ENCODE assay signal across 8 mouse cellular contexts in the genomic region with DNA sequence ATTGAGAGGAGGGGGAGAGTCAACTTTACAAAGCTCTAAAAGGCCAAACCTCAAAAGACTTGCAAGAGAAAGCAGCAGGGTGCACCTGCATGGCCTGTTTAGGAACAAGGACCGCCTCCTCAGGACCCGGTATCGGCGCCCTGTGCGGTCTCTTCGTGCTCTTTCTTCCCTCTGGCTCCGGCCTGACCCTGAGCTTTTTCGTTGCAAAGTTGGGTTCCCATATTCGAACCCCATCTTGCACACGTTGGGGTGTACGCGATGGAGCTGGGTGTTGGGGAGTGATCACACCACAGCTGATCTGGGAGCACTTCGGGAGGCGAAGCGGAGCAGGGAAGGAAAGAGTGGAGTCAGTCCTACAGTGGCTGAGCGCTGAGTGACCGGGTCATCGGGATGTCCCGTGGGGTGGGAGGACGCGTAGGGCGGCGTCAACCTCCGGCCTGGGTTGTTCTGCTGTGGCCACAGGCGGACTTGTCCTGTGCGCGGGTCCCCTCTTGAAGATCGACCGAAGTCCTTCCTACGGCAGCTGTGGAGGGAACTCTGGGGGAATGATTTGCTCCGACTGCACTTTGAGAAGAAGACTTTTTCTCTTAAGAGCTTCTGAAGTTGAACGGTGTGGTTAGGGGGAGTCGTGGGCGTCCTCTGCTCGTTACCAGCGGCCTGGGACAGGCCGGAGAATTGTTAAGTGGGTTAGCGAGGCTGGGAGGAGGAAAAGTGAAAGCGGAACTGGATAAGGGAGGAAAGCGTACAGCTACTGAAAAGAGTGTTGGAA. TPM values are rescaled to one million over a fixed set of nuclear protein-coding genes. Genes with fewer than 3 reads are reported as not detected.
DNase-seq lines count a peak whose midpoint lies in the region; ATAC-seq and TF ChIP-seq lines count a peak whose summit lies in the region.

No protein-coding gene starts in this region.

- peak overlapping the region; percentile 97 for H3K27ac ChIP-seq in gastrocnemius, adult 2 months
- H3K27ac ChIP-seq in hindbrain, embryonic 13.5 days = peak overlapping the region; percentile 58
- H3K27ac ChIP-seq in limb, embryonic 15.5 days = peak overlapping the region; percentile 83
- peak overlapping the region; percentile 56 for H3K27ac ChIP-seq in midbrain, embryonic 13.5 days

- no peaks in the 10 kb centered on the region for H3K9me3 ChIP-seq in hindbrain, embryonic 13.5 days
- H3K9me3 ChIP-seq in limb, embryonic 15.5 days = no peaks in the 10 kb centered on the region
- no peaks in the 10 kb centered on the region for H3K9me3 ChIP-seq in midbrain, embryonic 13.5 days

- no peaks in the 10 kb centered on the region for H3K36me3 ChIP-seq in hindbrain, embryonic 13.5 days
- H3K36me3 ChIP-seq in limb, embryonic 15.5 days = no peaks in the 10 kb centered on the region
- no peaks in the 10 kb centered on the region for H3K36me3 ChIP-seq in midbrain, embryonic 13.5 days

- peak overlapping the region; percentile 87 for H3K4me3 ChIP-seq in gastrocnemius, adult 2 months
- H3K4me3 ChIP-seq in hindbrain, embryonic 13.5 days = peak overlapping the region; percentile 38
- peak overlapping the region; percentile 45 for H3K4me3 ChIP-seq in limb, embryonic 15.5 days
- H3K4me3 ChIP-seq in midbrain, embryonic 13.5 days (replicated peaks) = peak overlapping the region; percentile 40

- 2% methylated on average over 40 of the region's 40 CpGs for WGBS in hindbrain, embryonic 13.5 days
- WGBS in limb, embryonic 15.5 days = 1% methylated on average over 40 of the region's 40 CpGs
- 1% methylated on average over 40 of the region's 40 CpGs for WGBS in midbrain, embryonic 13.5 days

- peak; percentile 40 for DNase-seq in layer of hippocampus, adult 11-12 months (ENCODE audit: low spot score)
- DNase-seq in layer of hippocampus, postnatal 36 days = no peak
- DNase-seq in brain, adult 2 months (ENCODE audit: low read depth, low spot score) = peak; percentile 52
- peak; percentile 90 for DNase-seq in gastrocnemius, adult 2 months
- DNase-seq in spleen, postnatal 36 days (ENCODE audit: low spot score in 2 of 2) = peak; percentile 34 to 43

- ATAC-seq in hindbrain, embryonic 13.5 days (ENCODE audit: low FRiP score) = peak; percentile 57
- ATAC-seq in limb, embryonic 15.5 days (ENCODE audit: insufficient number of reproducible peaks, low FRiP score, low TSS enrichment, low read depth) = peak; percentile 22
- peak; percentile 66 for ATAC-seq in midbrain, embryonic 13.5 days

- intact Hi-C loops in gastrocnemius, adult 2 months (cut with DNase I) = loop anchor here (1.0 to 5.0 kb wide), 5 partner anchors 253 to 951 kb away; a partner anchor contains a TSS

- peak overlapping the region; percentile 71 for H3K4me2 ChIP-seq in hindbrain, embryonic 13.5 days
- H3K4me2 ChIP-seq in limb, embryonic 15.5 days = peak overlapping the region; percentile 89
- H3K4me2 ChIP-seq in midbrain, embryonic 13.5 days (replicated peaks) = peak overlapping the region; percentile 70

- peaks cover 29% of the 10 kb centered on the region for H3K4me1 ChIP-seq in hindbrain, embryonic 13.5 days (replicated peaks)
- peaks cover 30% of the 10 kb centered on the region for H3K4me1 ChIP-seq in limb, embryonic 15.5 days
- H3K4me1 ChIP-seq in midbrain, embryonic 13.5 days (replicated peaks) = peaks cover 27% of the 10 kb centered on the region

- no peak for TF ChIP-seq CTCF in gastrocnemius, adult 2 months (IDR thresholded peaks at IDR 0.05)

- H3K9ac ChIP-seq in hindbrain, embryonic 13.5 days = peak overlapping the region; percentile 68
- peak overlapping the region; percentile 50 for H3K9ac ChIP-seq in limb, embryonic 15.5 days
- peak overlapping the region; percentile 63 for H3K9ac ChIP-seq in midbrain, embryonic 13.5 days (replicated peaks)

- peaks cover 63% of the 10 kb centered on the region for H3K27me3 ChIP-seq in hindbrain, embryonic 13.5 days
- no peaks in the 10 kb centered on the region for H3K27me3 ChIP-seq in limb, embryonic 15.5 days
- peaks cover 85% of the 10 kb centered on the region for H3K27me3 ChIP-seq in midbrain, embryonic 13.5 days

RNA-seq across cellular contexts. Expression of a gene that starts 20.9 kb away (rescaled TPM):
- total RNA-seq in layer of hippocampus, postnatal 36 days (2021) = 100 to 1,000 TPM; 103 to 121 TPM
- total RNA-seq in gastrocnemius, adult 2 months (2021) = 10 to 100 TPM; 57.0 to 57.8 TPM
- polyA plus RNA-seq in hindbrain, embryonic 13.5 days (2015; fragmentation: Nextera tagmentation; extraction: Ambion mirVana) = 48.1 and 53.2 TPM in 2 replicates
- polyA plus RNA-seq in limb, embryonic 15.5 days (2015; fragmentation: Nextera tagmentation; extraction: Ambion mirVana) = 64.5 and 64.9 TPM in 2 replicates
- polyA plus RNA-seq in midbrain, embryonic 13.5 days (2015; fragmentation: Nextera tagmentation; extraction: Ambion mirVana) = 31.7 and 36.2 TPM in 2 replicates

RNA-seq across cellular contexts. Expression of a gene that starts 26.2 kb away (rescaled TPM):
- total RNA-seq in layer of hippocampus, postnatal 36 days (2021) = 1 to 10 TPM; 7.5 to 8.6 TPM
- total RNA-seq in gastrocnemius, adult 2 months (2021) = not detected
- polyA plus RNA-seq in hindbrain, embryonic 13.5 days (2015; fragmentation: Nextera tagmentation; extraction: Ambion mirVana) = 34.2 and 37.0 TPM in 2 replicates
- 3.0 and 3.5 TPM in 2 replicates for polyA plus RNA-seq in limb, embryonic 15.5 days (2015; fragmentation: Nextera tagmentation; extraction: Ambion mirVana)
- polyA plus RNA-seq in midbrain, embryonic 13.5 days (2015; fragmentation: Nextera tagmentation; extraction: Ambion mirVana) = 22.5 and 24.4 TPM in 2 replicates

Comparison
In these comparisons a context has a peak if more than half of its experiments do, and no peak if none do; other contexts are left out.
1. DNase-seq: peak in layer of hippocampus, adult 11-12 months (single experiment), brain, adult 2 months (single experiment), gastrocnemius, adult 2 months (single experiment) and spleen, postnatal 36 days (2 of 2); none in layer of hippocampus, postnatal 36 days (0 of 2).
2. Peak in every context shown above with its lines, with median percentiles within 50 percentile points of each other: H3K27ac ChIP-seq, H3K4me3 ChIP-seq, ATAC-seq, H3K4me2 ChIP-seq and H3K9ac ChIP-seq.